Mouse (Mus musculus): ENCODE data around the gene Vasn. TPM values are rescaled to one million over a fixed set of nuclear protein-coding genes. Genes with fewer than 3 reads are reported as not detected.
A peak's percentile ranks its signal among the peaks of the same experiment; 100 is the strongest.

Gene Vasn
- polyA plus RNA-seq, 1 experiment from 2014 or later: 3.9 TPM

DNA sequence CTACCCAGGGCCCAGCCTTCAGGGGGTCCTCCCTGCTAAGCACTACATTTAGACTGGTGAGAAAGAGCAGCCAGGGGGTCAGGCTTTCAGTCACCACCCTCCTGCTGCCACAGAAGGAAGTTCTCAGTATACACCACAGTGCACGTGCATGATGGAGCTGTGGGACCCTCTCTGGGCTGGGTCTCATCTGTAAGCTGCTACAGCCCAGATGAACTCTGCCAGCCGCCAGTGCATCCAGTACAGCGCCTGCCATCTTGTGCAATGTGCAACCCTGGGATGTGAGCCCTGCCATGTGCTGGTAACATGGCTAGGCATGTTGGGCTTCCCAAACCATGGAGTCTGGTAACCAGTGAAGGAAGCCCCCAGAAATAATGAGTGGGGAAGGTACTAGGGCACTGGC lies 10.4 kb downstream of the Vasn start:
- ATAC-seq (ENCODE audit: low FRiP score, low TSS enrichment): no peak

DNA sequence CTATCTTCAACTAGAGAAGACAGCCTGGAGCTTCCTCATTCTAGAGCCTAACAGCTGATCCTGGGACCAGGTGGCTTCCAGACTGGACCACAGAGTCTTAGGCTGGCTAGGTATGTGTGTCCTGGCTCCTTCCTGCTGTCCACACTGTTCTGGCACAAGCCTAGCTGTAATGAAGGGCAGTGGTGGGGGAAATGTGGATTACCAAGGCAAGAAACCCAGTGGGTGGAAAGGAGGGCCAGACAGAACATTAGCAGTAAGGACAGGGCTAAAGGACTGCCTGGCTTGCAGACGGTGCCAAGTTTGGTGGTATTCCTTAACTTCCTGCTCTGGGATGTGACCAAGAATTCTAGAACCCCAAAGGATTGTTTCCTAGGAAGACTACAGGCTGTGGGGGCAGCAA lies 11.3 kb downstream of the Vasn start:
- no peak overlapping the region for H3K27ac ChIP-seq (replicated peaks; ENCODE audit: low read depth, low read length)
- H3K4me2 ChIP-seq (ENCODE audit: low read length): no peak overlapping the region
- H3K27me3 ChIP-seq (ENCODE audit: control insufficient read depth, insufficient read depth, low read length): no peaks in the 10 kb centered on the region
- peaks cover 37% of the 10 kb centered on the region for H3K36me3 ChIP-seq (ENCODE audit: control insufficient read depth, insufficient read depth, low read length)
- no peak overlapping the region for H3K4me3 ChIP-seq (replicated peaks; ENCODE audit: low read depth, low read length)
- H3K4me1 ChIP-seq (ENCODE audit: control insufficient read depth, insufficient read depth, low read length): peaks cover 12% of the 10 kb centered on the region
- ATAC-seq (ENCODE audit: low FRiP score, low TSS enrichment) (no peak), DNase-seq (no peak)
- H3K9me3 ChIP-seq (ENCODE audit: control insufficient read depth, low read length): no peaks in the 10 kb centered on the region
- H3K9ac ChIP-seq (replicated peaks; ENCODE audit: low read length): no peak overlapping the region
- WGBS: 96% methylated on average over 1 of the region's 1 CpGs

More for the DNA sequence above, 10.4 kb downstream of the Vasn start:
- Histone ChIP-seq H3K4me1 (ENCODE audit: control insufficient read depth, insufficient read depth, low read length) (peaks cover 3% of the 10 kb centered on the region), H3K9ac (replicated peaks; ENCODE audit: low read length) (no peak overlapping the region), H3K27ac (replicated peaks; ENCODE audit: low read depth, low read length) (no peak overlapping the region), H3K4me2 (ENCODE audit: low read length) (no peak overlapping the region), H3K4me3 (replicated peaks; ENCODE audit: low read depth, low read length) (no peak overlapping the region), H3K9me3 (ENCODE audit: control insufficient read depth, low read length) (no peaks in the 10 kb centered on the region), H3K36me3 (ENCODE audit: control insufficient read depth, insufficient read depth, low read length) (peaks cover 37% of the 10 kb centered on the region), H3K27me3 (ENCODE audit: control insufficient read depth, insufficient read depth, low read length) (no peaks in the 10 kb centered on the region)
- no peak for DNase-seq
- WGBS: 94% methylated on average over 3 of the region's 3 CpGs

DNA sequence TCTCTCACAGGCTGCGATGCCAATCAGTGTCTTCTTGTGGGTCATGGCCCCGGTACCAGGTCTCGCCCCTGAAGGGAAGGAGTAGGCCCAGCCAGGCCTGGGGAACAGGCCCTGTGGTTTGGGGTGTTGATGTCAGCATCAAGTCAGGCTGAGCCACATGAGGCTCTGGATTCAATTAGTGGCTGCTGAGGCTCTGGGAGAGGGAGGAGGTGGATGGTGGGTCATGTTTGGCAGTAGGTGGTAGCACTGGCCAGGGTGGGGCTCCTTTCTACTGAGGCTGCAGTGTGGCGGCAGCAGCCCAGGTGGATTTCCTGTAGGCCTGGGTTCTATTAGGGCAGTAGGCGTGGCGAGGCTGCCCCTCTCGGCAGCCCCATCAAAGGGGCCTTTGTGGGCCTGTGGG lies 11.9 kb downstream of the Vasn start:
- ATAC-seq (ENCODE audit: low FRiP score, low TSS enrichment) (no peak), DNase-seq (no peak)
- Histone ChIP-seq H3K4me3 (replicated peaks; ENCODE audit: low read depth, low read length) (no peak overlapping the region), H3K9me3 (ENCODE audit: control insufficient read depth, low read length) (no peaks in the 10 kb centered on the region), H3K4me2 (ENCODE audit: low read length) (no peak overlapping the region), H3K27ac (replicated peaks; ENCODE audit: low read depth, low read length) (no peak overlapping the region), H3K9ac (replicated peaks; ENCODE audit: low read length) (no peak overlapping the region), H3K4me1 (ENCODE audit: control insufficient read depth, insufficient read depth, low read length) (peaks cover 17% of the 10 kb centered on the region), H3K36me3 (ENCODE audit: control insufficient read depth, insufficient read depth, low read length) (peaks cover 37% of the 10 kb centered on the region), H3K27me3 (ENCODE audit: control insufficient read depth, insufficient read depth, low read length) (no peaks in the 10 kb centered on the region)
- WGBS: 78% methylated on average over 7 of the region's 7 CpGs

- Histone ChIP-seq H3K4me3 (replicated peaks; ENCODE audit: low read depth, low read length) (no peak overlapping the region), H3K27ac (replicated peaks; ENCODE audit: low read depth, low read length) (no peak overlapping the region), H3K27me3 (ENCODE audit: control insufficient read depth, insufficient read depth, low read length) (no peaks in the 10 kb centered on the region), H3K9me3 (ENCODE audit: control insufficient read depth, low read length) (no peaks in the 10 kb centered on the region), H3K36me3 (ENCODE audit: control insufficient read depth, insufficient read depth, low read length) (peaks cover 37% of the 10 kb centered on the region), H3K4me2 (ENCODE audit: low read length) (no peak overlapping the region), H3K4me1 (ENCODE audit: control insufficient read depth, insufficient read depth, low read length) (peaks cover 17% of the 10 kb centered on the region), H3K9ac (replicated peaks; ENCODE audit: low read length) (no peak overlapping the region)
- ATAC-seq (ENCODE audit: low FRiP score, low TSS enrichment): no peak
- DNase-seq: no peak
- 77% methylated on average over 4 of the region's 4 CpGs for WGBS
Observed at GRCm38 (mm10) chr16:4652707-4653416, 13.1 kb downstream of the Vasn start.

DNA sequence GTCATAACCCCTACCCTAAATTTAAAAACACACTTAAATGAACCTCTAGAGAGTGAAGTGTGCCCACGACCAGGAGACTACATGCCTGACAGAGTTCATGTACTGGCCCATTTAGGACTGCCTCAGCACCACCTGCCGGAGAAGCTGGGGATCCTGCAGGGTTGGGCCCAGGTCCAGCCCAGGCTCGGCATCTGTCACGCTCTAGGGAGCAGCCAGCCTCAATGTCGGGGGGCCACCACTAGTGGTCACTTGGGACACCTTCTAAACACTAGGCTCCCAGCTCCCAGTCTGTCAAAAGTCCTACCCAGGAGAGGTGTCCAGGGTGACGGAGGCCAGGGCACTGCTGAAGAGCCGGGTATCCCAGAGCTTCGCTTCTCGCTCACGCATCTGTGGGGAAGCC lies 15.0 kb downstream of the Vasn start:
- WGBS: 86% methylated on average over 10 of the region's 10 CpGs
- Histone ChIP-seq H3K4me1 (ENCODE audit: control insufficient read depth, insufficient read depth, low read length) (peaks cover 20% of the 10 kb centered on the region), H3K27ac (replicated peaks; ENCODE audit: low read depth, low read length) (no peak overlapping the region), H3K4me3 (replicated peaks; ENCODE audit: low read depth, low read length) (no peak overlapping the region), H3K9me3 (ENCODE audit: control insufficient read depth, low read length) (no peaks in the 10 kb centered on the region), H3K27me3 (ENCODE audit: control insufficient read depth, insufficient read depth, low read length) (no peaks in the 10 kb centered on the region), H3K9ac (replicated peaks; ENCODE audit: low read length) (no peak overlapping the region), H3K4me2 (ENCODE audit: low read length) (no peak overlapping the region), H3K36me3 (ENCODE audit: control insufficient read depth, insufficient read depth, low read length) (peaks cover 28% of the 10 kb centered on the region)
- ATAC-seq (ENCODE audit: low FRiP score, low TSS enrichment) (no peak), DNase-seq (no peak)

DNA sequence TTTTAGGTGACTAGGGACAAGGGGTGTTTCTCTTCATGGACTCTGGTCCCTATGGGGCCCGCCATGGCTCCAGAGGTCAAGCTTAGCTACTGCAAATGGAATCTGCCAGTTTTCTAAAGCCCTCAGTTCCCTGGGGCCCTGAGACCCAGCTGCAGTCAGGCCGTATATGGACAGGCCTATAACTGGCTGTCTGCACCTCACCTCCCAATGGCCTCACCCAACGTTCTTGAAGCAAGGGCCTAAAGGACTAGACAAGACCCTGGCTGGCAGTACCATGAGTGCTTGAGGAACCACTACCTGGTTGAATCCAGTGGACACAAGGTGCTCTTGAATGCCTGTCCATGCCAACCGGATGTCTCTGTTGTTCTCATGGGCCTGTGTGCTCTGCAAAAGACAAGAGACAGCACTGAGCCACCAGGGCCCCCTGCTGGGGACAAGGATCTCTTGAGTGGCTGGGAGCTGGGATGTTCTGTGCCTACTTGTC lies 15.6 kb downstream of the Vasn start:
- H3K4me1 ChIP-seq (ENCODE audit: control insufficient read depth, insufficient read depth, low read length): peaks cover 20% of the 10 kb centered on the region
- H3K27me3 ChIP-seq (ENCODE audit: control insufficient read depth, insufficient read depth, low read length): no peaks in the 10 kb centered on the region
- peaks cover 27% of the 10 kb centered on the region for H3K36me3 ChIP-seq (ENCODE audit: control insufficient read depth, insufficient read depth, low read length)
- WGBS: 67% methylated on average over 4 of the region's 4 CpGs
- 0 out of 2 replicates have a peak overlapping the region, but pooled peaks have one; percentile 3 for H3K4me2 ChIP-seq (ENCODE audit: low read length)
- H3K9me3 ChIP-seq (ENCODE audit: control insufficient read depth, low read length): no peaks in the 10 kb centered on the region
- DNase-seq (peak; percentile 23), ATAC-seq (ENCODE audit: low FRiP score, low TSS enrichment) (0 out of 2 replicates have a peak, but pooled peaks have one; percentile 12)
- no peak overlapping the region for H3K9ac ChIP-seq (replicated peaks; ENCODE audit: low read length)
- peak overlapping the region; percentile 37 for H3K27ac ChIP-seq (replicated peaks; ENCODE audit: low read depth, low read length)
- H3K4me3 ChIP-seq (replicated peaks; ENCODE audit: low read depth, low read length): no peak overlapping the region

DNA sequence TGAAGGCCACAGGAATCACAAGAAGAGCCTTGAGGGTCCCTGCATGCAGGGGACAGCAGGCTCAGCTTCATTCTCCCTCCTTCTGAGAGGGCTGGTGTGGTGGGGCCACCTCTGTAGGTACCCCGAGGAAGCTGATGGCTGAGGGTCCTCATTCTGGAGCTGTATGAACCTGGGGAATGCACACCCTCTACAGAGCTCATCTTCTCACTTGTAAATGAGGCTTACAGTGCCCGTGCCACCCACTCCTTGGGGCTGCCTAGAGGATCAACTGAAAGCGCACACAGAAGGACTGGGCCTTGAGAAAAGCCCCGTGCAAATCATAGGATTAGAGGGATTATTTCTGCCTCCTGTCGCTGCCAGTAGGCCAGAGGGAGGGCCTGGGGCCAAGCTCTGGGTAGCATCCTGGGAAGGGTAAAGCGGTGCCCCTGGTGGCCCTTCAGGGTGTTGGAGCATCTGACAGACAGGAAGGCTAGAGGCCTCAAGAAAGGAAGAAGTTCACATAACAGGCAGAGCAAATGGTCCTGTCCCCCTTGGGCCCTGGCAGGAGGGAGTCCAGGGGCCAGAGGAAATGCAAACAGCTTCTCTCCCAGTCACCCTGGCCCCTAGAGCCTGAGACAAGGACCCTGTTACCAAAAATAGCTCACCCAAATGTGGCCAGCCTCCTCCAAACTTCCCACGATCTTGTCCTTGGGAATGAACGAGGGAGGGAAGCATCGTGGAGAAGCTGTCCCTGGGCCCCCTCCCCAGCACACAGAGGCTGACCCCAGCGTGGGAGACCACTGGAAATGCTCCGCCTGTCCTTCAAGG lies 16.2 kb downstream of the Vasn start:
- peak; percentile 70 for DNase-seq
- Histone ChIP-seq H3K27ac (replicated peaks; ENCODE audit: low read depth, low read length) (peak overlapping the region; percentile 37), H3K4me2 (ENCODE audit: low read length) (0 out of 2 replicates have a peak overlapping the region, but pooled peaks have one; percentile 3), H3K9ac (replicated peaks; ENCODE audit: low read length) (no peak overlapping the region), H3K36me3 (ENCODE audit: control insufficient read depth, insufficient read depth, low read length) (peaks cover 31% of the 10 kb centered on the region), H3K9me3 (ENCODE audit: control insufficient read depth, low read length) (no peaks in the 10 kb centered on the region), H3K4me1 (ENCODE audit: control insufficient read depth, insufficient read depth, low read length) (peaks cover 20% of the 10 kb centered on the region), H3K4me3 (replicated peaks; ENCODE audit: low read depth, low read length) (no peak overlapping the region), H3K27me3 (ENCODE audit: control insufficient read depth, insufficient read depth, low read length) (no peaks in the 10 kb centered on the region)
- ATAC-seq (ENCODE audit: low FRiP score, low TSS enrichment): peak; percentile 56; the same call in 1 of the 2 replicates
- WGBS: 25% methylated on average over 11 of the region's 11 CpGs

- 72% methylated on average over 9 of the region's 9 CpGs for WGBS
- H3K27me3 ChIP-seq (ENCODE audit: control insufficient read depth, insufficient read depth, low read length): no peaks in the 10 kb centered on the region
- H3K27ac ChIP-seq (replicated peaks; ENCODE audit: low read depth, low read length): no peak overlapping the region
- ATAC-seq (ENCODE audit: low FRiP score, low TSS enrichment) (no peak), DNase-seq (no peak)
- H3K4me1 ChIP-seq (ENCODE audit: control insufficient read depth, insufficient read depth, low read length): peaks cover 20% of the 10 kb centered on the region
- no peaks in the 10 kb centered on the region for H3K9me3 ChIP-seq (ENCODE audit: control insufficient read depth, low read length)
- no peak overlapping the region for H3K4me2 ChIP-seq (ENCODE audit: low read length)
- no peak overlapping the region for H3K4me3 ChIP-seq (replicated peaks; ENCODE audit: low read depth, low read length)
- H3K36me3 ChIP-seq (ENCODE audit: control insufficient read depth, insufficient read depth, low read length): peaks cover 32% of the 10 kb centered on the region
- no peak overlapping the region for H3K9ac ChIP-seq (replicated peaks; ENCODE audit: low read length)
Observed at GRCm38 (mm10) chr16:4656571-4657081, 16.9 kb downstream of the Vasn start.

All from midbrain, embryonic 14.5 days (tissue).